Mouse (Mus musculus) embryonic facial prominence, embryonic 10.5 days (tissue): Measurements from ENCODE around the gene Ndufb7. TPM values are rescaled to one million over a fixed set of nuclear protein-coding genes. Genes with fewer than 3 reads are reported as not detected.

ENCODE experiments used
- DNase-seq: peaks from one replicate; pipeline ENCODE4 v3.0.0-alpha.2; 2017; ENCODE audit warnings: low spot score
- H3K27ac ChIP-seq: fragments of 300-500 bp; sonication (generic); replicated peaks from 2 replicates; pipeline ENCODE4 v1.5.1; 2016; ENCODE audit warnings: mild to moderate bottlenecking
- H3K27me3 ChIP-seq: fragments of 300-500 bp; sonication (generic); replicated peaks from 2 replicates; pipeline ENCODE4 v1.6.1; 2016; ENCODE audit warnings: low read depth, mild to moderate bottlenecking; ENCODE audit not compliant: poor library complexity, severe bottlenecking
- H3K36me3 ChIP-seq: fragments of 300-500 bp; sonication (generic); replicated peaks from 2 replicates; pipeline ENCODE4 v1.6.1; 2016; ENCODE audit warnings: mild to moderate bottlenecking, moderate library complexity
- H3K4me1 ChIP-seq: fragments of 300-500 bp; sonication (generic); 2 replicates; pipeline ENCODE4 v1.6.1; 2016
- H3K4me3 ChIP-seq: fragments of 300-500 bp; sonication (generic); 2 replicates; pipeline ENCODE4 v1.5.1; 2016; ENCODE audit warnings: mild to moderate bottlenecking, moderate library complexity
- H3K9me3 ChIP-seq: fragments of 300-500 bp; sonication (generic); 2 replicates; pipeline ENCODE4 v1.6.1; 2016; ENCODE audit warnings: mild to moderate bottlenecking
- WGBS: fragments of 180-500 bp; shearing (Covaris S2); methylation state at CpG from one replicate; pipeline ENCODE4 v1.1.7; 2016; 5-methylcytosine and 5-hydroxymethylcytosine counted together
- polyA plus RNA-seq: library from polyadenylated mRNA; unstranded; fragments of >200 nt; fragmentation: Nextera tagmentation; extraction: Ambion mirVana; gene quantifications from 2 replicates; pipeline ENCODE4 v1.2.1, GENCODE M21; 2016

Ndufb7 gene
- polyA plus RNA-seq, 1 experiment from 2014 or later: 348 TPM

DNA sequence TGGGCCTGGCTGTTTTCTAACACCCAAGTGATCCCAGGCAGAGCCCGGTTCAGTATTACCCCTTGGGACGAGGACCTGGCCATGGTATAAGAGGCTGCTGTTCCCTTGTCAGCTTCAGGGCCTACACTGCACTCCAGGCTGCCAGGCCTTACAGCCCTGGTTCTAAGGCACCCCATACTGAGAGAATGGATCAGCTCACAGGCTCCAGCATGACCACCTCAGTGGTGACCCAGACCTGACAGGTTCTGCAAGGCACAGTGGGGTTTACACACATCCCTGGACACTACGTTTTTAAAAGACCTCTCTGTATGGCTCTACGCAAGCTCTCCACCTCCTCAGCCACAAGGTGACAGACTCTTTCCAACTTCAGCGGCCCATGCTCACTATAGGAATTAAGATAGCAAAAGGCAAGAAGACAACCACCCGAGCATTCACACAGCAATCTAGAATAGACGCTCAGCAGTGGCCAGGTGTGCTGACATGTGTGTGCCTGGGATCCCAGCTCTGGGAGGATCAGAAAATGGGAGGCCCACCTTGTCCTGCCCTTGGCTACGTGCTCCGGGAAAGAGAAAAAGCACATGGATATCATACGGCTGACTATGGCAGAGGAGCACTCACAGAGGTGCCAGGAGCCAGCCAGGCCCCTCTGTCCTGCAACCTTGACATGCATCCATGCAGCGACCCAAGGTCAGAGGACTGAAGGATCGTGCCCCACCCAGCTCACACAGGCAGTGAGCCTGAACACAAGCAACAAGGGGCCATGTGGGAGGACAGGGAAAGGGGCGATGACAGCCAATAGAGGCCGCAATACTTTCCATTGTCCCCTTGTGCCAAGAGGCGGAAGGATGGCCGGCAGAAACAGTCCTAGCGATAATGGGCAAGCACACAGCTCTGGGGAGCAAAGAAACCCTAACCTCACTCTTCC is 11.9 kb downstream of the Ndufb7 start:
- peaks cover 89% of the 10 kb centered on the region for H3K4me1 ChIP-seq
- peak; percentile 8 for DNase-seq
- H3K4me3 ChIP-seq: no peak overlapping the region
- H3K27ac ChIP-seq: 0 out of 2 replicates have a peak overlapping the region, but pooled peaks have one; percentile 26
- H3K36me3 ChIP-seq: peaks cover 73% of the 10 kb centered on the region
- 77% methylated on average over 17 of the region's 17 CpGs for WGBS
- H3K27me3 ChIP-seq: no peaks in the 10 kb centered on the region
- H3K9me3 ChIP-seq: no peaks in the 10 kb centered on the region

- no peaks in the 10 kb centered on the region for H3K27me3 ChIP-seq
- H3K27ac ChIP-seq: no peak overlapping the region
- H3K36me3 ChIP-seq: peaks cover 73% of the 10 kb centered on the region
- H3K4me3 ChIP-seq: no peak overlapping the region
- 91% methylated on average over 8 of the region's 8 CpGs for WGBS
- no peaks in the 10 kb centered on the region for H3K9me3 ChIP-seq
- DNase-seq: peak; percentile 7
- H3K4me1 ChIP-seq: peaks cover 76% of the 10 kb centered on the region
Observed at GRCm38 (mm10) chr8:83579676-83580075, 13.2 kb downstream of the Ndufb7 start.

DNA sequence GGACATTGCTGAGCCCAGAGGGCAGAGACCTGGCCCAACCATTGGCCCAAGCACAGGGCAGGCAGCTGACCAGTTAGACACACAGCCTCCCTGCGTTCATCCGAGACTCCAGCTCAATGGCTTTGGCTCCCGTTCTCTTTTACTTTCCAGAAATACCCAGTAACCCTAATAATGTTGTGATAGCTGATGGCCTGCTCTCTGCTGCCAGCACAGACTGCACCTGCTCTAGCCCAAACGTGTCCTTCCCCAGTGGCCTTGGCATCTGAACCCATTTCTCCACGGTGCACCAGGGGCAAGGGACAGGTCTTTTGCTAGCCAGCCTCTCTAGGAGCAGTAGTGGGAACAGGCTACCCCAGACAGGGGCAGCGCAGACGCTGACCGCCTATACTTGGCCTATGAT is 14.4 kb downstream of the Ndufb7 start:
- peaks cover 73% of the 10 kb centered on the region for H3K36me3 ChIP-seq
- H3K4me1 ChIP-seq: peaks cover 65% of the 10 kb centered on the region
- DNase-seq: no peak
- H3K9me3 ChIP-seq: no peaks in the 10 kb centered on the region
- H3K27ac ChIP-seq: no peak overlapping the region
- H3K4me3 ChIP-seq: no peak overlapping the region
- 90% methylated on average over 8 of the region's 8 CpGs for WGBS
- H3K27me3 ChIP-seq: no peaks in the 10 kb centered on the region

GRCm38 (mm10) chr8:83582226-83582625 is 15.8 kb downstream of the Ndufb7 start:
- Histone ChIP-seq H3K4me3 (no peak overlapping the region), H3K4me1 (peaks cover 54% of the 10 kb centered on the region), H3K27me3 (no peaks in the 10 kb centered on the region), H3K9me3 (no peaks in the 10 kb centered on the region), H3K27ac (no peak overlapping the region), H3K36me3 (peaks cover 82% of the 10 kb centered on the region)
- 89% methylated on average over 8 of the region's 8 CpGs for whole genome bisulfite sequencing
- no peak for DNase-seq

DNA sequence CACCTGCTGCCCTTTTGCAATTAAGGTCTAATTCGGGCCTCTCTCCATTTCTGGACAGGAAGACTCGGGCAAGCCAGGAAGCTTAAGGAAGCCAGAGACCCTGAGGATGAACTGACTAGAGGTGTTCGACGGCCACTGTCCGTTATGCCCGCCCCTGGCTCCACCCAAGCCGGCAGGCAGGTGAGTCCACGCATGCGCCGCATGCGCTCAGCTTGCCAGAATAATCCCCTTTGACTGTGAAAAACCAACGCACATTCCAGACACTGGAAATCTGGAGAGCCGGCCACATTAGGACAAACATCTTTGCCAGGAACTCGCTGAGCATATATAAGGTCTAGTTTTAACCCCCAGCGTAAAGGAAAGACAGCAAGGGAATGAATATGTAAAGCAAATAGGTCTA is 16.8 kb downstream of the Ndufb7 start:
- H3K27me3 ChIP-seq: no peaks in the 10 kb centered on the region
- peaks cover 53% of the 10 kb centered on the region for H3K4me1 ChIP-seq
- no peak for DNase-seq
- no peak overlapping the region for H3K27ac ChIP-seq
- 91% methylated on average over 15 of the region's 15 CpGs for WGBS
- H3K4me3 ChIP-seq: no peak overlapping the region
- H3K9me3 ChIP-seq: no peaks in the 10 kb centered on the region
- H3K36me3 ChIP-seq: peaks cover 90% of the 10 kb centered on the region

DNA sequence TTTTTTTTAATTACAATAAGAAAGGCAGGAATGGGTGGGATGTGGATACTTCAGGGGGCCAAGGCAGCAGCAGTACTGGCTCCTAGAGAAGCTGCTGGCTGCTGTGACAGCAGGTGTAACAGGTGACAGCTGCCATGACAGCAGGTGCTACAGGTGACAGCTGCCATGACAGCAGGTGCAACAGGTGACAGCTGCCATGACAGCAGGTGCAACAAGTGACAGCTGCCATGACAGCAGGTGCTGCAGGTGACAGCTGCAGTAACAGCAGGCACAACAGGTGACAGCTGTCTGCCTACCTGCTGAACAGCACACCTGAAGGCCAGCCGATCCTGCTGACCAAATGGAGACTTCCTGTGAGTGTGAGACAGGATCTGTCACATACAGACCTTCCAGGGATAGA is 18.3 kb downstream of the Ndufb7 start:
- Histone ChIP-seq H3K36me3 (peaks cover 90% of the 10 kb centered on the region), H3K4me3 (no peak overlapping the region), H3K27me3 (no peaks in the 10 kb centered on the region)

GRCm38 (mm10) chr8:83585333-83585732 is 18.9 kb downstream of the Ndufb7 start:
- no peak for DNase-seq
- WGBS: 90% methylated on average over 3 of the region's 3 CpGs
- Histone ChIP-seq H3K4me1 (peaks cover 42% of the 10 kb centered on the region), H3K9me3 (no peaks in the 10 kb centered on the region), H3K27ac (no peak overlapping the region), H3K27me3 (no peaks in the 10 kb centered on the region), H3K36me3 (peaks cover 90% of the 10 kb centered on the region), H3K4me3 (no peak overlapping the region)

More for the DNA sequence above, 18.3 kb downstream of the Ndufb7 start:
- Histone ChIP-seq H3K4me1 (peaks cover 40% of the 10 kb centered on the region), H3K9me3 (no peaks in the 10 kb centered on the region), H3K27ac (no peak overlapping the region)
- no peak for DNase-seq
- WGBS: 89% methylated on average over 1 of the region's 1 CpGs

- peaks cover 92% of the 10 kb centered on the region for H3K36me3 ChIP-seq
- H3K27ac ChIP-seq: no peak overlapping the region
- H3K27me3 ChIP-seq: no peaks in the 10 kb centered on the region
- WGBS: 70% methylated on average over 6 of the region's 6 CpGs
- H3K4me1 ChIP-seq: peaks cover 40% of the 10 kb centered on the region
- no peak for DNase-seq
- H3K9me3 ChIP-seq: no peaks in the 10 kb centered on the region
- no peak overlapping the region for H3K4me3 ChIP-seq
Observed at GRCm38 (mm10) chr8:83587644-83588043, 21.2 kb downstream of the Ndufb7 start.

GRCm38 (mm10) chr8:83588886-83589285 is 22.4 kb downstream of the Ndufb7 start:
- Histone ChIP-seq H3K36me3 (peaks cover 81% of the 10 kb centered on the region), H3K4me3 (no peak overlapping the region)
- 96% methylated on average over 5 of the region's 5 CpGs for whole genome bisulfite sequencing

GRCm38 (mm10) chr8:83590488-83591023 is 24.1 kb downstream of the Ndufb7 start:
- H3K4me1 ChIP-seq: peaks cover 47% of the 10 kb centered on the region
- no peak overlapping the region for H3K4me3 ChIP-seq
- no peak overlapping the region for H3K27ac ChIP-seq
- H3K9me3 ChIP-seq: no peaks in the 10 kb centered on the region
- H3K36me3 ChIP-seq: peaks cover 64% of the 10 kb centered on the region
- no peaks in the 10 kb centered on the region for H3K27me3 ChIP-seq
- no peak for DNase-seq
- 86% methylated on average over 7 of the region's 7 CpGs for WGBS

More at GRCm38 (mm10) chr8:83588886-83589285, 22.4 kb downstream of the Ndufb7 start:
- DNase-seq: no peak
- no peaks in the 10 kb centered on the region for H3K27me3 ChIP-seq
- H3K27ac ChIP-seq: no peak overlapping the region
- H3K9me3 ChIP-seq: no peaks in the 10 kb centered on the region
- peaks cover 42% of the 10 kb centered on the region for H3K4me1 ChIP-seq

DNA sequence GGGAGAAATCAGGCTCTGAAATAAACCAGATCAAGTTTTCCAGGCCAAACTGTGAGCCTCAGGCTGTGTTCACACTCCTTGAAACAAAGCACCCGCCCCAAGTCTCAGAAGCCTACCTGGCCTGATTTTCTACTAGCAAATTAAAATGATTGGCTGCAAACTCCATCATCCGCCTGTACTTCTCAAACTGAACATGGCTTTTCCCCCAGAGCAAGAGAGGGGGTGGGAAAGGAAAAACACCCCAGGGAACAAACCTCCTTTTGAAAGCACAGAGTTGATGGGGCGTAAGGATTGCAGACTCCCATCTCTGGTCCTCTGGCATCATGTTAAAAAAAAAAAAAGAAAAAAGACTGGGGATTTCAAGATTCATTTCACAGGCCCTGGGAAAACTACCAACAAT is 26.2 kb downstream of the Ndufb7 start:
- peaks cover 43% of the 10 kb centered on the region for H3K36me3 ChIP-seq
- peak overlapping the region; percentile 93 for H3K4me3 ChIP-seq
- H3K27me3 ChIP-seq: no peaks in the 10 kb centered on the region
- peaks cover 42% of the 10 kb centered on the region for H3K4me1 ChIP-seq
- no peaks in the 10 kb centered on the region for H3K9me3 ChIP-seq
- no peak for DNase-seq
- WGBS: 72% methylated on average over 3 of the region's 3 CpGs
- peak overlapping the region; percentile 48; the same call in 1 of the 2 replicates for H3K27ac ChIP-seq

DNA sequence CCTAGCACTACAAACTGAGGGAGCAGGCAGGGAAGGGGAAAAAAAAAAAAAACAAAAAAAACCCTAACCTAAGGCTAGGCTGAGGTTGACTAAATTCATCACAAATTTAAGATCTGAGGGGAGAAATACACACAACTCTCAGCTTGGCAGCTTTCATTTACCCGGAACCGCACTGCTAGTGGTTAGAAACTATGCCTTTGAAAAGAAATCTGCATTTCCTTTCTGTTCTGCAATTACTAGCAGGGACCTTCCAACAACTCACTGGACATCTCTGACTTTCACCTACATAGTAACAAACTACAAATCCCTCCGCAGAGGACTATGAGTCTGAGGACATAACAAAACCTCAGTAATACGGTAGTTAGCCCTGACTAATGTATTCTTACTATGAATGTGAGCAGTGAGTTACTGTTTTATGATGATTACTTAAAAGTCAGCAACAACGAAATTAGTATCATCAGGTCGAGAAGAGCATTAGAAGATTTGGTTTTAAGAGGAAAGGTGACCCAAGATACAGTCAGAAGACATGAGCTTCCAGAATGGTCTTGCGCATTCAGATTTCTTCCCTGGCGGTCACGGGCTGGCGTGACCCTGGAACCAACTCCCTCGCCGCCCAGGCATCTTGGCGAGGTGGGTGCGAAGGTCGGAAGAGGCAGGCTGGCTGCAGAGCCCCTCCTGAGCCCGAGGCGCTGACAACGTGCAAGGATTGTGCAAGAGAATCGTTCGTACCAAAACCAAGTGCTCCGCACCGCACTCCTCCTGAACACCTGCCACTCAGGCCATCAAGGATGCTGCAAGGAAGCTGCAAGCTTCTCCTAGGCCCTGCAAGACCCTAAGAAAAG is 27.1 kb downstream of the Ndufb7 start:
- Histone ChIP-seq H3K27me3 (no peaks in the 10 kb centered on the region), H3K27ac (peak overlapping the region; percentile 95), H3K9me3 (no peaks in the 10 kb centered on the region), H3K36me3 (peaks cover 34% of the 10 kb centered on the region), H3K4me3 (peak overlapping the region; percentile 93), H3K4me1 (peaks cover 38% of the 10 kb centered on the region)
- 7% methylated on average over 22 of the region's 22 CpGs for WGBS
- DNase-seq: no peak
